Mouse (Mus musculus) neutrophil, adult 5-6 weeks (primary cell): Measurements from ENCODE around the gene Nhsl1. TPM values are rescaled to one million over a fixed set of nuclear protein-coding genes. Genes with fewer than 3 reads are reported as not detected.
A peak's percentile ranks its signal among the peaks of the same experiment; 100 is the strongest.

ENCODE experiments used
- ATAC-seq: fragments of 151-379, 151-347 bp; 2 replicates; pipeline ENCODE4 v1.8.0; 2017; ENCODE audit warnings: mild to moderate bottlenecking, moderate TSS enrichment; ENCODE audit not compliant: insufficient number of reproducible peaks, poor library complexity, low FRiP score, severe bottlenecking; ENCODE audit errors: extremely low read depth
- total RNA-seq: library from RNA; stranded (forward); fragments of 200-1000 nt; gene quantifications from 2 replicates; pipeline ENCODE4 v1.2.3, GENCODE M21; 2017

Gene Nhsl1
- total RNA-seq, 1 experiment from 2014 or later: 0.23 TPM

DNA sequence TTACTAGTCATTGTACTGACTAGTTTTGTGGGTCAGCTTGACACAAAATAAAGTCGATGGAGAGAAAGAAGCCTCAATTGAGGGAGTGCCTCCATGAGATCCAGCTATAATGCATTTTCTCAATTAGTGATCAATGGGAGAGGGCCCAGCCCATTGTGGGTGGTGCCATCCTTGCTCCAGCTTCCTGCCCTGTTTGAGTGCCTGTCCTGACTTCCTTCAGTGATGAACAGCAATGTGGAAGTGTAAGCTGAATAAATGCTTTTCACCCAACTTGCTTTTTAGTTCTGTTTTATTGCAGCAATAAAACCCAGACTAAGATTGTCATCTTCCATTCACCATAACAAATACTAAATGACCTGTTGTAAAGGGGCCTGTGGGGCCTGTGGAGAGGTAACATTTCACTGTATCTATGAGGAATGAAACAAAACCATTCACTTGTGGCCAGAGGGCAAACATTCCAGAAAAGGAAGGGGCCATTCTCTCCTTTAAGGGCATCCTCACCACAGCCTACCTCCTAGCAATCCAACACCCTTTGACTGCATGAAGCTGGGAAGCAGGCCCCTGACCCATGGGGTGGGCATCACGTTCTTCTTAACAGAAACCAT lies 189.2 kb downstream of the Nhsl1 start:
- no peak for ATAC-seq

GRCm38 (mm10) chr10:18508586-18508985 lies 189.8 kb downstream of the Nhsl1 start:
- ATAC-seq: no peak

DNA sequence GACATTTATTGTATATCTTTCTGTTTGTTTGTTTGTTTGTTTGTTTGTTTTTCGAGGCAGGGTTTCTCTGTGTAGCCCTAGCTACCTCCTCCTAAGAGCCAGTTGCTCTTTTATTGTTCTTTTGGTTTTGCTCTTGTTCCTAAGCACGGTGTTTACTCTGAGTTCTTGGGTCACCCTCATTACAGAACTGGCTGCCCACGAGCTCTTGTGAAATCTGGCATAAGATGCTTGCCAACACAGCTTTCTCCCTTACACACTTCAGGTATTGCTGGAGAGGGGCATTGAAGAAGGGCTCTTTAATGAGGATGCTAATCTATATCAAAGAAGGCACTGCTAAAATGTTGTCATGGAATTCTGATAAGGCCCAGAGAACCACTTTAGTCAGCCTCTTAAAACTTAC lies 191.9 kb downstream of the Nhsl1 start:
- ATAC-seq: no peak

DNA sequence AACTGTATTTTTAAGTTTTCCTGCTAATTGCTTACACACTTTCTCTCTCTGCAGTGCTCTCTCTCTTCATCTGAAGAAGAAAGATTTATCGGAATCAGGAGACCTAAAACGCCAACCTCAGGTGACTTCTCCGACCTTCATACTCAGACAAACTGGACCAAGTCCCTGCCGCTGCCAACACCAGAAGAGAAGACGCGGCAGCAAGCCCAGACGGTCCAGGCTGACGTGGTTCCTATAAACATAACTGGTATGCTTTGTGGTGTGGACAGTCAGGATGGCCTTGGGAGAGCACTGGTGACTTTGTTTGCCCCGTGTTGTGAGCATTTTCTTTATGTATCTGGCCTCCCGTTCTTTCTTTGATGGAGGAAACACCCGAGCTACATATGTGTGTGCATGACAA lies 192.7 kb downstream of the Nhsl1 start:
- no peak for ATAC-seq

DNA sequence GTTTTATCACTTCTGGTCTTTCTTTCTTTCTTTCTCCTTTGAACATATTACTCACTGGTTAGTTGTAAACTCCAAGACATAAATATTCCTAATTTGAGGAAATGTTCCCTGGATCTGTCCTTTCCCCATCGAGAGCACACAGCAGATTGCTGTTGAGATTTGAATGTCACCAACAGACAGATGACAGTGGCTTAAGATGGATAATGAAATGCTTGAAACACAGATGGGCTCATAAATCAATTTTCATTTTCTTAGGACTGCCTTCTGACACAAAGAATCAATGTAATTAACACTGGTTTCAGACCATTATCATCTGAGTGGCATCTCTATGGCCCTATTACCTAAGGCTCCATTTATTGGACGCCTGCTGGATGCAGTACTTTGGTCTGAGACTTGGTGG lies 203.8 kb downstream of the Nhsl1 start:
- no peak for ATAC-seq

- no peak for ATAC-seq
Measured at GRCm38 (mm10) chr10:18525311-18525710, 206.5 kb downstream of the Nhsl1 start.

DNA sequence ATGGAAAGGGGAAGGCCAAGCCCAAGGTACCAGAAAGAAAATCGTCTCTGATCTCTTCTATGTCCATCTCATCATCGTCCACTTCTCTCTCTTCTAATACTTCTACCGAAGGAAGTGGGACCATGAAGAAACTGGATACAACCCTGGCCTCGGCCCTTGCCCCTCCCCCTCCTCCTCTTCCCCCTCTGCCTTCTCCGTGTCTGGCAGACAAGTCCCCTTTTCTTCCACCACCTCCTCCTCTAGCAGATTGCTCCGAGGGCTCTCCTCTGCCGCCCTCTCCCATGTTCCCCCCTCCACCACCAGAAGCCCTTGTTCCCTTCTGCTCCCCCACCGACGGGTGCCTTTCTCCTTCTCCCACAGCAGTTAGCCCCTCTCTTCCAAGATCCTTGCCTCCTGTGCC lies 206.9 kb downstream of the Nhsl1 start:
- ATAC-seq: no peak

DNA sequence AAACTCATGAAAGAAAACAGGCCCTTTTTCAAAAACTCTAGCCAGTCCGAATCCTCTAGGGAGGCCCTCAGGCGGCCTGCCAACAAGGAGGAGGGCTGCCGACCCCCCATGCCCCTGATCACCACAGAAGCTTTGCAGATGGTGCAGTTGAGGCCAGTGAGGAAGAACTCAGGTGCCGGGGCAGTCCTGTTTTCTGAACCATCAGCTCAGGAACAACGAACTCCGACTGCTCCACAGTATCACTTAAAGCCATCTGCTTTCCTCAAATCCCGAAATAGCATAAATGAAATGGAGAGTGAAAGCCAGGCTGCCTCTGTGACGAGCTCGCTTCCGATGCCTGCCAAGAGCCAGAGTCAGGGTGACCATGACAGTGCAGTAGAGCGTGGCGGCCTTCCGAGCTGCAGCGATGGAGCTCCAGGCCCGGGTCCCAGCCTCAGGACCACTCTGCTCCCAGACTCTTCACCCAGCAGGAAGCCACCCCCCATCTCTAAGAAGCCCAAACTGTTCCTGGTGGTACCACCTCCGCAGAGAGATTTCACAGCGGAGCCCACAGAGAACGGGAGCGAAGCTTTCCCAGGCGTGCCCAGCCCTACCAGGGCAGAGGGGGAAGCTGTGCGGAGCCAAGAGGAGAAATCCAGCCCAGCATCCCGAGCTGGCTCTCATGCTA lies 207.5 kb downstream of the Nhsl1 start:
- ATAC-seq: no peak

GRCm38 (mm10) chr10:18526851-18527675 lies 208.3 kb downstream of the Nhsl1 start:
- no peak for ATAC-seq

GRCm38 (mm10) chr10:18527766-18528165 lies 209.0 kb downstream of the Nhsl1 start:
- ATAC-seq: no peak

- ATAC-seq: no peak
Measured at GRCm38 (mm10) chr10:18528475-18528874, 209.7 kb downstream of the Nhsl1 start.

- ATAC-seq: no peak
Measured at GRCm38 (mm10) chr10:18529177-18529576, 210.4 kb downstream of the Nhsl1 start.

- ATAC-seq: no peak
Measured at GRCm38 (mm10) chr10:18530161-18530560, 211.4 kb downstream of the Nhsl1 start.

- no peak for ATAC-seq
Measured at GRCm38 (mm10) chr10:18532293-18532692, 213.5 kb downstream of the Nhsl1 start.

GRCm38 (mm10) chr10:18536889-18537288 lies 218.1 kb downstream of the Nhsl1 start:
- no peak for ATAC-seq

GRCm38 (mm10) chr10:18545309-18545708 lies 226.5 kb downstream of the Nhsl1 start:
- ATAC-seq: no peak

DNA sequence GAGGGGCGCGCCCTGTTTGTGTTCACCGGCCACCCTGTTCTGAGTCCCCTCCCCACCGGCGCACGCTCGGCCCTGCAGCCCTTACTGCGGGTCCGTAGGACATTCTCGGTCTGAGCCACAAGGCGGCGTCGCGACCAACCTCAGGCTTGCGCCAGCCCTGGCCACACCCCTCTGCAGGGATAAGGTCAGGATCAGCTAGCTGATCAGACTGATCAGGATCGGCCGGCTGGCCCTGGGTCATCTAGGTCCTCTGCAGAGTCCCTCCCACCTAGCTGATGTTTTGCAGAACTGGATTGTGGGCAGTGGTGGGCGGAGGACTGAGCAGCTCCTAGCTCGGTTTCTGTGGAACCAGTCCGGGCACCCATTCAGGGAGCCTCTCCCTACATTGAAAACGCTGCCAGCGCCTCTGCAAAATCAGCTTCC lies 227.0 kb downstream of the Nhsl1 start, which contains the start of gene Hebp2:
TSS of gene Hebp2 (minus strand) at position 264 of the 423 bp plus-strand sequence.
- ATAC-seq: 0 out of 2 replicates have a peak, but pooled peaks have one; percentile 13

GRCm38 (mm10) chr10:18547381-18547780 lies 228.6 kb downstream of the Nhsl1 start:
- ATAC-seq: no peak

DNA sequence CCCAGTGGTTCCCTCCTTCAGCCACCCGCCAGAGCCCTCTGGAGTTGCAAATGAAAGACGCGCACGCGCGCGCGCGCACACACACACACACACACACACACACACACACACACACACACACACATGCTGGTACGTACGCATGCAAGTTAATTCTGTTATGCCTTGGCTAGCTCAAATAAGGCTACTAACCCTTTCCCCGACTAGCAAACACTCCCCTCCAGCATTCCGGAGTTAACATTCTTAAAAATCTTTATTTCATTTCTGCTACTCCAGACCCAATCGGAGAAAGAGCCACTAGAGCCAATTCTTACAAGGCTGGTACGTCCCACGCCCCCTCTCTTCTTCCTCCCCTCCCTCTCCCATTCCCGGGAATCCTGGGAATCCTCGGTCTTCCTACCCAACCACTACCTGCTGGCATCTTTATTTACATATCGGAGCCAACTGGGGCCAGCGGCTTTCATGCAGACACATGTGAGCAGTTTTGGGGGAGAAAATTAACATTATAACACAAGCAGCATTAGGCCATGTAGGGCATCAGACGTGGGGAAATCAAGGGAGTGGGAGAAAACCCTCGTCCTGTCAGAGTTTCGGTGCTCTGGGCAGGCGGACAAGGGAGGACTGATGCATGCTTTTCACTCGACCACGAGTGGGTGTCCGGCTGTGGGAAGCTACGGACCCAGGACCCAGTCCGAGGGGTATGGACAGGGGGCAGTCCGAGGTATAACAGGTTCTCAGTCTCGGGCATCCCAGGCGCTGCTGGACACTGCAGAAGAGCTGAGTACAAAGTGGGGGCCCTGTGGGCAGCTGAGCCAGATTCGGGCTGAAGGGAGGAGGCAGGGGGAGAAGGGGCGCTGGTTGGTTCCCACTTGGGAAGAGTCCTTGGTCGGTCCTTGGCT lies 230.8 kb downstream of the Nhsl1 start:
- no peak for ATAC-seq
